Mouse (Mus musculus) embryonic facial prominence, embryonic 15.5 days (tissue): ENCODE measurements around the gene Acadl. TPM values are rescaled to one million over a fixed set of nuclear protein-coding genes. Genes with fewer than 3 reads are reported as not detected.

Experiments used
- ATAC-seq: fragments of 200-750 bp; cut with Nextera tagmentation; 2 replicates; pipeline ENCODE4 v1.8.0; 2017; ENCODE audit warnings: low read depth, moderate TSS enrichment; ENCODE audit not compliant: insufficient number of reproducible peaks, low FRiP score, low TSS enrichment
- H3K27ac ChIP-seq: fragments of 300-500 bp; sonication (generic); replicated peaks from 2 replicates; pipeline ENCODE4 v1.5.1; 2015; ENCODE audit warnings: mild to moderate bottlenecking, inconsistent platforms
- H3K27me3 ChIP-seq: fragments of 300-500 bp; sonication (generic); 2 replicates; pipeline ENCODE4 v1.6.1; 2015; ENCODE audit warnings: inconsistent platforms
- H3K36me3 ChIP-seq: fragments of 300-500 bp; sonication (generic); 2 replicates; pipeline ENCODE4 v1.6.1; 2015; ENCODE audit warnings: mild to moderate bottlenecking, inconsistent platforms
- H3K4me1 ChIP-seq: fragments of 300-500 bp; sonication (generic); 2 replicates; pipeline ENCODE4 v1.6.1; 2015; ENCODE audit warnings: inconsistent platforms
- H3K4me2 ChIP-seq: fragments of 300-500 bp; sonication (generic); replicated peaks from 2 replicates; pipeline ENCODE4 v1.6.1; 2015; ENCODE audit warnings: mild to moderate bottlenecking, inconsistent platforms
- H3K4me3 ChIP-seq: fragments of 300-500 bp; sonication (generic); replicated peaks from 2 replicates; pipeline ENCODE4 v1.5.1; 2015; ENCODE audit warnings: mild to moderate bottlenecking, inconsistent platforms
- H3K9ac ChIP-seq: fragments of 300-500 bp; sonication (generic); 2 replicates; pipeline ENCODE4 v1.6.1; 2015; ENCODE audit warnings: inconsistent platforms
- H3K9me3 ChIP-seq: fragments of 300-500 bp; sonication (generic); replicated peaks from 2 replicates; pipeline ENCODE4 v1.6.1; 2016; ENCODE audit warnings: inconsistent platforms
- WGBS: fragments of 180-500 bp; shearing (Covaris S2); methylation state at CpG from one replicate; pipeline ENCODE4 v1.1.7; 2015; 5-methylcytosine and 5-hydroxymethylcytosine counted together
- polyA plus RNA-seq: library from polyadenylated mRNA; unstranded; fragments of >200 nt; fragmentation: Nextera tagmentation; extraction: Ambion mirVana; gene quantifications from 2 replicates; pipeline ENCODE4 v1.2.1, GENCODE M21; 2015

Acadl gene
- 87.8 and 91.4 TPM in 2 replicates for polyA plus RNA-seq

- ATAC-seq = peak; percentile 91
- H3K4me2 ChIP-seq = peak within 1 kb of the TSS; percentile 69
- no peaks in the 10 kb centered on the region for H3K27me3 ChIP-seq
- peaks cover under 1% of the 10 kb centered on the region; the same call in 1 of the 2 replicates for H3K36me3 ChIP-seq
- peak within 1 kb of the TSS; percentile 85 for H3K27ac ChIP-seq
- 0 out of 2 replicates have a peak, but pooled peaks cover 6% of the 10 kb centered on the region for H3K9me3 ChIP-seq
- peak within 1 kb of the TSS; percentile 86 for H3K4me3 ChIP-seq
- WGBS = under 1% methylated on average over 77 of the region's 85 CpGs
- H3K9ac ChIP-seq = peak within 1 kb of the TSS; percentile 87
- H3K4me1 ChIP-seq = 0 out of 2 replicates have a peak, but pooled peaks cover 9% of the 10 kb centered on the region
Observed at GRCm38 (mm10) chr1:66862712-66863511, at the start of gene Acadl. Acadl (minus strand) TSS chr1:66863277.

GRCm38 (mm10) chr1:66912305-66912704 lies 49.2 kb upstream of the Acadl start:
- Histone ChIP-seq H3K9me3 (no peaks in the 10 kb centered on the region), H3K4me2 (no peak overlapping the region), H3K4me1 (no peaks in the 10 kb centered on the region), H3K27ac (no peak overlapping the region), H3K9ac (no peak overlapping the region), H3K36me3 (no peaks in the 10 kb centered on the region), H3K27me3 (no peaks in the 10 kb centered on the region), H3K4me3 (no peak overlapping the region)
- WGBS = 82% methylated on average over 1 of the region's 1 CpGs
- ATAC-seq = no peak

GRCm38 (mm10) chr1:66902566-66902965 lies 39.5 kb upstream of the Acadl start:
- no peaks in the 10 kb centered on the region for H3K27me3 ChIP-seq
- no peaks in the 10 kb centered on the region for H3K4me1 ChIP-seq
- ATAC-seq = no peak
- 87% methylated on average over 3 of the region's 3 CpGs for WGBS
- no peaks in the 10 kb centered on the region for H3K36me3 ChIP-seq
- no peak overlapping the region for H3K27ac ChIP-seq
- H3K9me3 ChIP-seq = no peaks in the 10 kb centered on the region
- no peak overlapping the region for H3K4me2 ChIP-seq
- no peak overlapping the region for H3K4me3 ChIP-seq
- H3K9ac ChIP-seq = no peak overlapping the region

- Histone ChIP-seq H3K9me3 (no peaks in the 10 kb centered on the region), H3K9ac (no peak overlapping the region), H3K4me1 (peaks cover 2% of the 10 kb centered on the region), H3K27ac (no peak overlapping the region), H3K4me3 (no peak overlapping the region), H3K36me3 (no peaks in the 10 kb centered on the region), H3K27me3 (no peaks in the 10 kb centered on the region), H3K4me2 (no peak overlapping the region)
- no peak for ATAC-seq
- WGBS = 84% methylated on average over 4 of the region's 4 CpGs
Observed at GRCm38 (mm10) chr1:66900946-66901345, 37.9 kb upstream of the Acadl start.

- Histone ChIP-seq H3K36me3 (no peaks in the 10 kb centered on the region), H3K4me2 (no peak overlapping the region), H3K9ac (no peak overlapping the region), H3K9me3 (no peaks in the 10 kb centered on the region), H3K27ac (no peak overlapping the region), H3K4me1 (peaks cover 7% of the 10 kb centered on the region), H3K4me3 (no peak overlapping the region), H3K27me3 (no peaks in the 10 kb centered on the region)
- ATAC-seq = no peak
- 74% methylated on average over 7 of the region's 7 CpGs for WGBS
Observed at GRCm38 (mm10) chr1:66898261-66898660, 35.2 kb upstream of the Acadl start.

- no peaks in the 10 kb centered on the region for H3K27me3 ChIP-seq
- 40% methylated on average over 5 of the region's 5 CpGs for WGBS
- H3K4me3 ChIP-seq = peak overlapping the region; percentile 21
- no peaks in the 10 kb centered on the region for H3K36me3 ChIP-seq
- H3K27ac ChIP-seq = no peak overlapping the region
- H3K4me2 ChIP-seq = peak overlapping the region; percentile 37
- ATAC-seq = 0 out of 2 replicates have a peak, but pooled peaks have one; percentile 2
- H3K9me3 ChIP-seq = no peaks in the 10 kb centered on the region
- H3K4me1 ChIP-seq = peaks cover 7% of the 10 kb centered on the region
- no peak overlapping the region for H3K9ac ChIP-seq
Observed at GRCm38 (mm10) chr1:66896556-66896955, 33.5 kb upstream of the Acadl start.

GRCm38 (mm10) chr1:66896125-66896524 lies 33.0 kb upstream of the Acadl start:
- 23% methylated on average over 5 of the region's 5 CpGs for WGBS
- no peaks in the 10 kb centered on the region for H3K27me3 ChIP-seq
- H3K9me3 ChIP-seq = no peaks in the 10 kb centered on the region
- H3K4me3 ChIP-seq = peak overlapping the region; percentile 21
- peak overlapping the region; percentile 37 for H3K4me2 ChIP-seq
- H3K36me3 ChIP-seq = no peaks in the 10 kb centered on the region
- peak; percentile 67 for ATAC-seq
- H3K27ac ChIP-seq = no peak overlapping the region
- peaks cover 7% of the 10 kb centered on the region for H3K4me1 ChIP-seq
- H3K9ac ChIP-seq = no peak overlapping the region

- peak overlapping the region; percentile 37 for H3K4me2 ChIP-seq
- H3K4me3 ChIP-seq = peak overlapping the region; percentile 21; the same call in 1 of the 2 replicates
- 0 out of 2 replicates have a peak, but pooled peaks have one; percentile 29 for ATAC-seq
- H3K27ac ChIP-seq = no peak overlapping the region
- no peaks in the 10 kb centered on the region for H3K9me3 ChIP-seq
- H3K27me3 ChIP-seq = no peaks in the 10 kb centered on the region
- no peaks in the 10 kb centered on the region for H3K36me3 ChIP-seq
- no peak overlapping the region for H3K9ac ChIP-seq
- H3K4me1 ChIP-seq = peaks cover 7% of the 10 kb centered on the region
Observed at GRCm38 (mm10) chr1:66895837-66896118, 32.7 kb upstream of the Acadl start.

GRCm38 (mm10) chr1:66895093-66895836 lies 32.2 kb upstream of the Acadl start:
- Histone ChIP-seq H3K4me2 (no peak overlapping the region), H3K36me3 (no peaks in the 10 kb centered on the region)
- 65% methylated on average over 6 of the region's 6 CpGs for WGBS

GRCm38 (mm10) chr1:66887175-66887574 lies 24.1 kb upstream of the Acadl start:
- no peaks in the 10 kb centered on the region for H3K4me1 ChIP-seq
- H3K4me3 ChIP-seq = no peak overlapping the region
- H3K9ac ChIP-seq = no peak overlapping the region
- H3K36me3 ChIP-seq = no peaks in the 10 kb centered on the region
- ATAC-seq = no peak
- H3K27me3 ChIP-seq = no peaks in the 10 kb centered on the region
- H3K9me3 ChIP-seq = no peaks in the 10 kb centered on the region
- H3K4me2 ChIP-seq = no peak overlapping the region
- WGBS = 92% methylated on average over 1 of the region's 1 CpGs
- H3K27ac ChIP-seq = no peak overlapping the region

More at GRCm38 (mm10) chr1:66895093-66895836, 32.2 kb upstream of the Acadl start:
- Histone ChIP-seq H3K4me1 (peaks cover 7% of the 10 kb centered on the region), H3K27ac (no peak overlapping the region), H3K27me3 (no peaks in the 10 kb centered on the region), H3K9me3 (no peaks in the 10 kb centered on the region), H3K9ac (no peak overlapping the region), H3K4me3 (no peak overlapping the region)
- no peak for ATAC-seq

GRCm38 (mm10) chr1:66880217-66880616 lies 17.1 kb upstream of the Acadl start:
- no peaks in the 10 kb centered on the region for H3K27me3 ChIP-seq
- no peak overlapping the region for H3K4me2 ChIP-seq
- WGBS = 89% methylated on average over 2 of the region's 2 CpGs
- no peaks in the 10 kb centered on the region for H3K36me3 ChIP-seq
- no peaks in the 10 kb centered on the region for H3K9me3 ChIP-seq
- no peak overlapping the region for H3K4me3 ChIP-seq
- no peak for ATAC-seq
- H3K27ac ChIP-seq = no peak overlapping the region
- H3K9ac ChIP-seq = no peak overlapping the region
- no peaks in the 10 kb centered on the region for H3K4me1 ChIP-seq
